ENCODE assay signal across 19 mouse cellular contexts in genomic region chr3:68637960-68638359, GRCm38 (mm10). TPM values are rescaled to one million over a fixed set of nuclear protein-coding genes. Genes with fewer than 3 reads are reported as not detected.
DNase-seq lines count a peak whose midpoint lies in the region; ATAC-seq and TF ChIP-seq lines count a peak whose summit lies in the region.
"Had no signal": no experiment of that assay in that cellular context is flagged by ENCODE, and none has a peak within 500 bp of the region (broad histone marks: within the 10 kb centered on the region; RNA-seq: fewer than 3 reads in every experiment).

No protein-coding gene starts in this region.

- no peak for ATAC-seq in forebrain, embryonic 14.5 days
- no peak for ATAC-seq in forebrain, embryonic 15.5 days (replicated peaks)
- peak; percentile 60 to 81 for ATAC-seq in hematopoietic stem cell, adult 5-6 weeks (replicated peaks in 1 of 2; ENCODE audit: insufficient read depth in 1 of 2, low FRiP score in 2 of 2, low TSS enrichment in 1 of 2, low read depth in 1 of 2, poor library complexity in 2 of 2, severe bottlenecking in 2 of 2)
- ATAC-seq in intestine, postnatal 0 days, result no peak
- ATAC-seq: midbrain, embryonic 16.5 days had no signal

- no peak overlapping the region for H3K4me2 ChIP-seq in forebrain, embryonic 14.5 days (ENCODE audit: low read length)
- H3K4me2 ChIP-seq in forebrain, embryonic 15.5 days (replicated peaks), result no peak overlapping the region
- no peak overlapping the region for H3K4me2 ChIP-seq in intestine, postnatal 0 days (replicated peaks; ENCODE audit: low read depth)
- H3K4me2 ChIP-seq: hindbrain, embryonic 14.5 days; kidney, embryonic 15.5 days had no signal

- no peaks in the 10 kb centered on the region for H3K27me3 ChIP-seq in forebrain, embryonic 14.5 days (replicated peaks; ENCODE audit: control insufficient read depth, insufficient read depth, low read length)
- no peaks in the 10 kb centered on the region for H3K27me3 ChIP-seq in forebrain, embryonic 15.5 days
- H3K27me3 ChIP-seq in intestine, postnatal 0 days (replicated peaks; ENCODE audit: control insufficient read depth, insufficient read depth, low read length), result no peaks in the 10 kb centered on the region
- H3K27me3 ChIP-seq: kidney, embryonic 15.5 days had no signal

- H3K4me3 ChIP-seq in forebrain, embryonic 14.5 days (ENCODE audit: low read depth, low read length), result no peak overlapping the region
- no peak overlapping the region for H3K4me3 ChIP-seq in forebrain, embryonic 15.5 days
- no peak overlapping the region for H3K4me3 ChIP-seq in intestine, postnatal 0 days (ENCODE audit: low read depth, low read length)
- H3K4me3 ChIP-seq: kidney, embryonic 15.5 days; limb, embryonic 10.5 days had no signal

- no peaks in the 10 kb centered on the region for H3K9me3 ChIP-seq in forebrain, embryonic 14.5 days (replicated peaks; ENCODE audit: control insufficient read depth, low read length)
- H3K9me3 ChIP-seq in forebrain, embryonic 15.5 days, result no peaks in the 10 kb centered on the region
- H3K9me3 ChIP-seq in intestine, postnatal 0 days (ENCODE audit: control insufficient read depth), result no peaks in the 10 kb centered on the region
- H3K9me3 ChIP-seq: kidney, embryonic 15.5 days; limb, embryonic 10.5 days had no signal

- TF ChIP-seq CTCF in intestine, postnatal 0 days (IDR thresholded peaks at IDR 0.05; ENCODE audit: low read depth), result no peak

- intact Hi-C loops in left cerebral cortex, postnatal 25 days (cut with DNase I), result no loop called here

- no peaks in the 10 kb centered on the region for H3K36me3 ChIP-seq in forebrain, embryonic 14.5 days (ENCODE audit: control insufficient read depth, insufficient read depth, low read length)
- no peaks in the 10 kb centered on the region for H3K36me3 ChIP-seq in forebrain, embryonic 15.5 days
- no peaks in the 10 kb centered on the region for H3K36me3 ChIP-seq in intestine, postnatal 0 days (ENCODE audit: control insufficient read depth, insufficient read depth)
- H3K36me3 ChIP-seq: kidney, embryonic 15.5 days; limb, embryonic 10.5 days had no signal

- no peaks in the 10 kb centered on the region for H3K4me1 ChIP-seq in forebrain, embryonic 14.5 days (ENCODE audit: control insufficient read depth, insufficient read depth, low read length)
- no peaks in the 10 kb centered on the region for H3K4me1 ChIP-seq in forebrain, embryonic 15.5 days
- no peaks in the 10 kb centered on the region for H3K4me1 ChIP-seq in intestine, postnatal 0 days (replicated peaks; ENCODE audit: control insufficient read depth, insufficient read depth, low read length)
- H3K4me1 ChIP-seq: kidney, embryonic 15.5 days; limb, embryonic 10.5 days had no signal

- no peak overlapping the region for H3K27ac ChIP-seq in forebrain, embryonic 14.5 days (ENCODE audit: low read depth, low read length)
- no peak overlapping the region for H3K27ac ChIP-seq in forebrain, embryonic 15.5 days (replicated peaks)
- H3K27ac ChIP-seq in intestine, postnatal 0 days (ENCODE audit: low read depth, low read length), result no peak overlapping the region
- H3K27ac ChIP-seq: hindbrain, embryonic 14.5 days; kidney, embryonic 15.5 days; limb, embryonic 10.5 days; liver, embryonic 14.5 days had no signal

- peak; percentile 35 for DNase-seq in forebrain, embryonic 14.5 days (ENCODE audit: low spot score)
- DNase-seq in A20 (ENCODE audit: low read depth, low spot score) (peak; percentile 46), ES-CJ7 (ENCODE audit: low read depth, low spot score) (peak; percentile 6)
- no peak for DNase-seq in kidney, postnatal 36 days
- DNase-seq in left cerebral cortex, postnatal 25 days (ENCODE audit: low spot score in 2 of 2), result no peak
- DNase-seq: adrenal gland, postnatal 10 days; cerebellum, postnatal 25 days; layer of hippocampus, adult 9-11 months; right cerebral cortex, postnatal 14 days; thymus, adult 2 months had no signal

- H3K9ac ChIP-seq in forebrain, embryonic 14.5 days (ENCODE audit: low read length), result no peak overlapping the region
- no peak overlapping the region for H3K9ac ChIP-seq in forebrain, embryonic 15.5 days (replicated peaks)
- H3K9ac ChIP-seq in intestine, postnatal 0 days (ENCODE audit: low read depth, low read length), result no peak overlapping the region
- H3K9ac ChIP-seq: hindbrain, embryonic 14.5 days; kidney, embryonic 15.5 days; liver, embryonic 14.5 days had no signal

- WGBS in forebrain, embryonic 14.5 days, result 6% methylated on average over 7 of the region's 7 CpGs
- WGBS in forebrain, embryonic 15.5 days, result 6% methylated on average over 7 of the region's 7 CpGs
- WGBS in intestine, postnatal 0 days, result 56% methylated on average over 7 of the region's 7 CpGs

RNA-seq across cellular contexts. Expression of gene Il12a, which starts 52.5 kb away (rescaled TPM):
- 0.29 TPM in 1 of 2 replicates, not detected in the other for polyA plus RNA-seq in forebrain, embryonic 14.5 days (2014; fragmentation: Nextera tagmentation; extraction: Ambion mirVana)
- polyA plus RNA-seq in forebrain, embryonic 15.5 days (2015; fragmentation: Nextera tagmentation; extraction: Ambion mirVana), result 0.19 and 0.46 TPM in 2 replicates
- total RNA-seq in hematopoietic stem cell, adult 5-6 weeks (2017), result 109 and 152 TPM in 2 replicates
- not detected in 2 replicates for polyA plus RNA-seq in intestine, postnatal 0 days (2015; fragmentation: Nextera tagmentation; extraction: Ambion mirVana)
- 1 to 10 TPM; 1.9 to 4.8 TPM for total RNA-seq in left cerebral cortex, postnatal 25 days (2021)
- polyA plus RNA-seq: gonadal fat pad, adult 2 months; hindbrain, embryonic 14.5 days had no signal

Comparison
In these comparisons a context has a peak if more than half of its experiments do, and no peak if none do; other contexts are left out.
1. ATAC-seq: peak in hematopoietic stem cell, adult 5-6 weeks (2 of 2); none in forebrain, embryonic 14.5 days (single experiment), forebrain, embryonic 15.5 days (single experiment) and intestine, postnatal 0 days (single experiment).
2. DNase-seq: peak in forebrain, embryonic 14.5 days (single experiment), A20 (single experiment) and ES-CJ7 (single experiment); none in kidney, postnatal 36 days (0 of 2) and left cerebral cortex, postnatal 25 days (0 of 2).